25 mouse cellular contexts compared by ENCODE assay signal in genomic region chr14:31169508-31169907, GRCm38 (mm10). TPM values are rescaled to one million over a fixed set of nuclear protein-coding genes. Genes with fewer than 3 reads are reported as not detected.
DNase-seq lines count a peak whose midpoint lies in the region; ATAC-seq and TF ChIP-seq lines count a peak whose summit lies in the region.
"Had no signal": no experiment of that assay in that cellular context is flagged by ENCODE, and none has a peak within 500 bp of the region (broad histone marks: within the 10 kb centered on the region; RNA-seq: fewer than 3 reads in every experiment).

No protein-coding gene starts in this region.

- H3K4me1 ChIP-seq in forebrain, postnatal 0 days (ENCODE audit: insufficient read depth): no peaks in the 10 kb centered on the region
- H3K4me1 ChIP-seq in forebrain, embryonic 12.5 days: 0 out of 2 replicates have a peak, but pooled peaks cover 2% of the 10 kb centered on the region
- peaks cover 14% of the 10 kb centered on the region for H3K4me1 ChIP-seq in hindbrain, postnatal 0 days (ENCODE audit: insufficient read depth, low read length)
- 0 out of 2 replicates have a peak, but pooled peaks cover 8% of the 10 kb centered on the region for H3K4me1 ChIP-seq in hindbrain, embryonic 14.5 days (replicated peaks; ENCODE audit: control insufficient read depth, insufficient read depth, low read length)
- peaks cover 60% of the 10 kb centered on the region for H3K4me1 ChIP-seq in G1E (ENCODE audit: insufficient read depth, low read depth, low read length)

- DNase-seq in forebrain, postnatal 0 days: no peak
- DNase-seq in hindbrain, postnatal 0 days (ENCODE audit: low spot score): no peak
- DNase-seq in hindbrain, embryonic 14.5 days (ENCODE audit: low spot score): no peak
- peak; percentile 45 for DNase-seq in G1E (ENCODE audit: low spot score)
- DNase-seq in lung, postnatal 14 days: no peak
- DNase-seq in kidney, postnatal 25 days: no peak
- DNase-seq: adrenal gland, postnatal 36 days; cerebellum, adult 18-20 months; cerebellum, postnatal 36 days; gastrocnemius, postnatal 36 days; kidney, adult 8-10 months; kidney, postnatal 14 days; layer of hippocampus, postnatal 36 days; lung, adult 18-20 months; right cerebral cortex, adult 18-20 months; thymus, adult 2 months had no signal

- ATAC-seq in forebrain, postnatal 0 days: no peak
- ATAC-seq in forebrain, embryonic 12.5 days (ENCODE audit: low FRiP score): no peak
- ATAC-seq in hindbrain, postnatal 0 days: no peak
- ATAC-seq in hindbrain, embryonic 14.5 days (ENCODE audit: low FRiP score): no peak
- ATAC-seq in G1E (ENCODE audit: extremely low read depth, insufficient number of reproducible peaks, low FRiP score, poor library complexity, severe bottlenecking): peak; percentile 50; the same call in 1 of the 2 replicates
- ATAC-seq: Patski had no signal

- H3K27me3 ChIP-seq in forebrain, postnatal 0 days (ENCODE audit: insufficient read depth, low read length): no peaks in the 10 kb centered on the region
- no peaks in the 10 kb centered on the region for H3K27me3 ChIP-seq in forebrain, embryonic 12.5 days
- no peaks in the 10 kb centered on the region for H3K27me3 ChIP-seq in hindbrain, postnatal 0 days (ENCODE audit: insufficient read depth, low read length)
- no peaks in the 10 kb centered on the region for H3K27me3 ChIP-seq in hindbrain, embryonic 14.5 days (ENCODE audit: control insufficient read depth, insufficient read depth, low read length)
- H3K27me3 ChIP-seq in G1E (ENCODE audit: insufficient read depth, low read length): peaks cover 34% of the 10 kb centered on the region
- H3K27me3 ChIP-seq: hindbrain, embryonic 13.5 days; limb, embryonic 12.5 days; neural tube, embryonic 13.5 days; Patski had no signal

- H3K79me2 ChIP-seq in macrophage (ENCODE audit: inconsistent target): peaks cover 95% of the 10 kb centered on the region

- 85% methylated on average over 6 of the region's 6 CpGs for WGBS in forebrain, postnatal 0 days
- WGBS in forebrain, embryonic 12.5 days: 89% methylated on average over 6 of the region's 6 CpGs
- 84% methylated on average over 6 of the region's 6 CpGs for WGBS in hindbrain, postnatal 0 days
- WGBS in hindbrain, embryonic 14.5 days: 83% methylated on average over 6 of the region's 6 CpGs
- 37% methylated on average over 6 of the region's 6 CpGs for WGBS in macrophage (ENCODE audit: missing documents)

- TF ChIP-seq CTCF in forebrain, postnatal 0 days (IDR thresholded peaks at IDR 0.05; ENCODE audit: low read depth): no peak
- no peak for TF ChIP-seq CTCF in hindbrain, postnatal 0 days (IDR thresholded peaks at IDR 0.05; ENCODE audit: low read depth)
- TF ChIP-seq CTCF in G1E (IDR thresholded peaks at IDR 0.05; ENCODE audit: low read depth, low read length): no peak

- H3K27ac ChIP-seq in forebrain, postnatal 0 days (ENCODE audit: low read depth, low read length): 0 out of 2 replicates have a peak overlapping the region, but pooled peaks have one; percentile 15
- H3K27ac ChIP-seq in forebrain, embryonic 12.5 days: no peak overlapping the region
- H3K27ac ChIP-seq in hindbrain, postnatal 0 days: 0 out of 2 replicates have a peak overlapping the region, but pooled peaks have one; percentile 15
- no peak overlapping the region for H3K27ac ChIP-seq in hindbrain, embryonic 14.5 days
- peak overlapping the region; percentile 100 for H3K27ac ChIP-seq in macrophage
- H3K27ac ChIP-seq: neural tube, embryonic 13.5 days had no signal

- no peak overlapping the region for H3K4me3 ChIP-seq in forebrain, postnatal 0 days (ENCODE audit: low read depth, low read length)
- no peak overlapping the region for H3K4me3 ChIP-seq in forebrain, embryonic 12.5 days (replicated peaks)
- no peak overlapping the region for H3K4me3 ChIP-seq in hindbrain, postnatal 0 days (ENCODE audit: low read length)
- H3K4me3 ChIP-seq in hindbrain, embryonic 14.5 days (replicated peaks; ENCODE audit: low read length): no peak overlapping the region
- H3K4me3 ChIP-seq in G1E (ENCODE audit: low read depth, low read length): no peak overlapping the region
- H3K4me3 ChIP-seq in macrophage (ENCODE audit: inconsistent target): no peak overlapping the region
- H3K4me3 ChIP-seq: hindbrain, embryonic 13.5 days; layer of hippocampus, adult 2 months; limb, embryonic 12.5 days; neural tube, embryonic 13.5 days had no signal

- peaks cover 41% of the 10 kb centered on the region for H3K36me3 ChIP-seq in forebrain, postnatal 0 days (ENCODE audit: insufficient read depth)
- peaks cover 43% of the 10 kb centered on the region for H3K36me3 ChIP-seq in forebrain, embryonic 12.5 days (replicated peaks)
- H3K36me3 ChIP-seq in hindbrain, postnatal 0 days (ENCODE audit: insufficient read depth, low read length): peaks cover 38% of the 10 kb centered on the region
- H3K36me3 ChIP-seq in hindbrain, embryonic 14.5 days (replicated peaks; ENCODE audit: control insufficient read depth, insufficient read depth): peaks cover 49% of the 10 kb centered on the region
- H3K36me3 ChIP-seq in G1E (replicated peaks): peaks cover 46% of the 10 kb centered on the region
- peaks cover 37% of the 10 kb centered on the region; the same call in 1 of the 2 replicates for H3K36me3 ChIP-seq in macrophage (ENCODE audit: inconsistent target)

- no peak overlapping the region for H3K4me2 ChIP-seq in forebrain, postnatal 0 days (ENCODE audit: low read depth)
- no peak overlapping the region for H3K4me2 ChIP-seq in forebrain, embryonic 12.5 days
- no peak overlapping the region for H3K4me2 ChIP-seq in hindbrain, postnatal 0 days (ENCODE audit: low read depth, low read length)
- no peak overlapping the region for H3K4me2 ChIP-seq in hindbrain, embryonic 14.5 days (replicated peaks)
- H3K4me2 ChIP-seq: hindbrain, embryonic 13.5 days; limb, embryonic 12.5 days; liver, embryonic 11.5 days; neural tube, embryonic 13.5 days had no signal

- no peaks in the 10 kb centered on the region for H3K9me3 ChIP-seq in forebrain, postnatal 0 days (ENCODE audit: low read length)
- H3K9me3 ChIP-seq in forebrain, embryonic 12.5 days: no peaks in the 10 kb centered on the region
- H3K9me3 ChIP-seq in hindbrain, postnatal 0 days (ENCODE audit: low read length): no peaks in the 10 kb centered on the region
- H3K9me3 ChIP-seq in hindbrain, embryonic 14.5 days (ENCODE audit: control insufficient read depth, low read length): no peaks in the 10 kb centered on the region
- H3K9me3 ChIP-seq in G1E (replicated peaks): no peaks in the 10 kb centered on the region
- H3K9me3 ChIP-seq: heart, embryonic 10.5 days; hindbrain, embryonic 13.5 days; limb, embryonic 12.5 days; neural tube, embryonic 13.5 days had no signal

- no peak overlapping the region for H3K9ac ChIP-seq in forebrain, postnatal 0 days
- no peak overlapping the region for H3K9ac ChIP-seq in forebrain, embryonic 12.5 days
- no peak overlapping the region for H3K9ac ChIP-seq in hindbrain, postnatal 0 days (replicated peaks; ENCODE audit: low read length)
- H3K9ac ChIP-seq in hindbrain, embryonic 14.5 days: no peak overlapping the region
- H3K9ac ChIP-seq: hindbrain, embryonic 13.5 days; limb, embryonic 12.5 days; neural tube, embryonic 13.5 days had no signal

RNA-seq across cellular contexts. Expression of gene Stab1, which starts 1.1 kb away (rescaled TPM):
- 21.9 and 23.3 TPM in 2 replicates for total RNA-seq in forebrain, postnatal 0 days (2014; rRNA removed)
- 7.7 and 11.4 TPM in 2 replicates for polyA plus RNA-seq in forebrain, postnatal 0 days (2015; fragmentation: Nextera tagmentation; extraction: Ambion mirVana)
- polyA plus RNA-seq in forebrain, embryonic 12.5 days (2016; fragmentation: Nextera tagmentation; extraction: Ambion mirVana): 23.1 and 26.1 TPM in 2 replicates
- total RNA-seq in hindbrain, postnatal 0 days (2014; rRNA removed): 31.2 and 35.4 TPM in 2 replicates
- polyA plus RNA-seq in hindbrain, postnatal 0 days (2015; fragmentation: Nextera tagmentation; extraction: Ambion mirVana): 10.5 and 11.5 TPM in 2 replicates
- polyA plus RNA-seq in hindbrain, embryonic 14.5 days (2014; fragmentation: Nextera tagmentation; extraction: Ambion mirVana): 17.9 and 27.6 TPM in 2 replicates
- total RNA-seq in G1E (2014; fragmentation: Nextera tagmentation) (not detected in 2 replicates), G1E (2017) (0.44 and 0.52 TPM in 2 replicates)
- polyA plus RNA-seq in G1E (2012) (not detected in 2 replicates), macrophage (2018) (241 to 829 TPM (median 623 TPM) in 3 replicates)
- 1,000 to 10,000 TPM in 23 of 26 experiments, 100 to 1,000 TPM in 3; 175 to 4,782 (median 2,271) TPM for total RNA-seq in macrophage (2018; cell fraction: chromatin; rRNA removed)
- total RNA-seq in macrophage (2018; cell fraction: cytosol; rRNA removed): 100 to 1,000 TPM in 25 of 26 experiments, 10 to 100 TPM in 1; 91.4 to 838 (median 312) TPM
- total RNA-seq in macrophage (2018; cell fraction: nucleus; rRNA removed): 1,000 to 10,000 TPM in 14 of 26 experiments, 100 to 1,000 TPM in 12; 325 to 5,560 (median 1,024) TPM

RNA-seq across cellular contexts. Expression of gene Tnnc1, which starts 38.6 kb away (rescaled TPM):
- 1.2 and 2.4 TPM in 2 replicates for total RNA-seq in forebrain, postnatal 0 days (2014; rRNA removed)
- polyA plus RNA-seq in forebrain, postnatal 0 days (2015; fragmentation: Nextera tagmentation; extraction: Ambion mirVana): 2.4 and 3.0 TPM in 2 replicates
- 1.6 and 2.1 TPM in 2 replicates for polyA plus RNA-seq in forebrain, embryonic 12.5 days (2016; fragmentation: Nextera tagmentation; extraction: Ambion mirVana)
- 0.68 and 1.6 TPM in 2 replicates for total RNA-seq in hindbrain, postnatal 0 days (2014; rRNA removed)
- polyA plus RNA-seq in hindbrain, postnatal 0 days (2015; fragmentation: Nextera tagmentation; extraction: Ambion mirVana): 2.9 and 3.0 TPM in 2 replicates
- 2.4 and 3.2 TPM in 2 replicates for polyA plus RNA-seq in hindbrain, embryonic 14.5 days (2014; fragmentation: Nextera tagmentation; extraction: Ambion mirVana)
- total RNA-seq in G1E (2014; fragmentation: Nextera tagmentation) (3.3 TPM in 1 of 2 replicates, not detected in the other), G1E (2017) (1.1 TPM in 1 of 2 replicates, not detected in the other)
- polyA plus RNA-seq in G1E (2012) (0.08 TPM in 1 of 2 replicates, not detected in the other), macrophage (2018) (0.50 to 1.8 TPM (median 0.95 TPM) in 3 replicates)
- 10 to 100 TPM in 1 of 26 experiments, 1 to 10 TPM in 25; 1.2 to 10.1 (median 6.3) TPM for total RNA-seq in macrophage (2018; cell fraction: chromatin; rRNA removed)
- 1 to 10 TPM in 24 of 26 experiments, under 1 TPM in 2; 0.89 to 3.3 (median 1.7) TPM for total RNA-seq in macrophage (2018; cell fraction: cytosol; rRNA removed)
- total RNA-seq in macrophage (2018; cell fraction: nucleus; rRNA removed): 10 to 100 TPM in 1 of 26 experiments, 1 to 10 TPM in 23, not detected in 2; 1.5 to 12.4 (median 3.9) TPM

RNA-seq across cellular contexts. Expression of gene Nt5dc2, which starts 38.7 kb away (rescaled TPM):
- total RNA-seq in forebrain, postnatal 0 days (2014; rRNA removed): 65.8 and 80.3 TPM in 2 replicates
- 104 and 107 TPM in 2 replicates for polyA plus RNA-seq in forebrain, postnatal 0 days (2015; fragmentation: Nextera tagmentation; extraction: Ambion mirVana)
- 406 and 410 TPM in 2 replicates for polyA plus RNA-seq in forebrain, embryonic 12.5 days (2016; fragmentation: Nextera tagmentation; extraction: Ambion mirVana)
- 209 and 236 TPM in 2 replicates for total RNA-seq in hindbrain, postnatal 0 days (2014; rRNA removed)
- polyA plus RNA-seq in hindbrain, postnatal 0 days (2015; fragmentation: Nextera tagmentation; extraction: Ambion mirVana): 203 and 204 TPM in 2 replicates
- 260 and 277 TPM in 2 replicates for polyA plus RNA-seq in hindbrain, embryonic 14.5 days (2014; fragmentation: Nextera tagmentation; extraction: Ambion mirVana)
- total RNA-seq in G1E (2014; fragmentation: Nextera tagmentation) (213 and 233 TPM in 2 replicates), G1E (2017) (136 and 175 TPM in 2 replicates)
- polyA plus RNA-seq in G1E (2012) (381 and 572 TPM in 2 replicates), macrophage (2018) (64.0 to 97.6 TPM (median 77.4 TPM) in 3 replicates)
- 10 to 100 TPM in 11 of 26 experiments, 1 to 10 TPM in 15; 1.8 to 37.0 (median 8.3) TPM for total RNA-seq in macrophage (2018; cell fraction: chromatin; rRNA removed)
- total RNA-seq in macrophage (2018; cell fraction: cytosol; rRNA removed): 100 to 1,000 TPM in 5 of 26 experiments, 10 to 100 TPM in 21; 25.4 to 119 (median 52.7) TPM
- total RNA-seq in macrophage (2018; cell fraction: nucleus; rRNA removed): 10 to 100 TPM in 21 of 26 experiments, 1 to 10 TPM in 5; 6.5 to 49.6 (median 15.5) TPM

RNA-seq across cellular contexts. Expression of gene Smim4, which starts 40.8 kb away (rescaled TPM):
- total RNA-seq in forebrain, postnatal 0 days (2014; rRNA removed): 9.9 and 16.6 TPM in 2 replicates
- 49.1 and 82.7 TPM in 2 replicates for polyA plus RNA-seq in forebrain, postnatal 0 days (2015; fragmentation: Nextera tagmentation; extraction: Ambion mirVana)
- 54.6 and 67.9 TPM in 2 replicates for polyA plus RNA-seq in forebrain, embryonic 12.5 days (2016; fragmentation: Nextera tagmentation; extraction: Ambion mirVana)
- total RNA-seq in hindbrain, postnatal 0 days (2014; rRNA removed): 0.93 and 5.0 TPM in 2 replicates
- polyA plus RNA-seq in hindbrain, postnatal 0 days (2015; fragmentation: Nextera tagmentation; extraction: Ambion mirVana): 59.5 and 64.8 TPM in 2 replicates
- polyA plus RNA-seq in hindbrain, embryonic 14.5 days (2014; fragmentation: Nextera tagmentation; extraction: Ambion mirVana): 55.5 and 77.7 TPM in 2 replicates
- total RNA-seq in G1E (2014; fragmentation: Nextera tagmentation): 32.1 and 36.7 TPM in 2 replicates
- 167 and 173 TPM in 2 replicates for total RNA-seq in G1E (2017)
- 71.4 and 93.4 TPM in 2 replicates for polyA plus RNA-seq in G1E (2012)
- 10 to 100 TPM in 5 of 26 experiments, 1 to 10 TPM in 12, under 1 TPM in 1, not detected in 8; 0.82 to 20.9 (median 6.8) TPM for total RNA-seq in macrophage (2018; cell fraction: chromatin; rRNA removed)
- 10 to 100 TPM; 33.4 to 98.2 (median 47.8) TPM for total RNA-seq in macrophage (2018; cell fraction: cytosol; rRNA removed)
- 10 to 100 TPM in 14 of 26 experiments, 1 to 10 TPM in 12; 2.1 to 47.5 (median 11.1) TPM for total RNA-seq in macrophage (2018; cell fraction: nucleus; rRNA removed)
- polyA plus RNA-seq in macrophage (2018): 5.9 to 64.8 TPM (median 39.9 TPM) in 3 replicates

RNA-seq across cellular contexts. Expression of gene Nisch, which starts 47.2 kb away (rescaled TPM):
- 211 and 300 TPM in 2 replicates for total RNA-seq in forebrain, postnatal 0 days (2014; rRNA removed)
- 148 and 199 TPM in 2 replicates for polyA plus RNA-seq in forebrain, postnatal 0 days (2015; fragmentation: Nextera tagmentation; extraction: Ambion mirVana)
- polyA plus RNA-seq in forebrain, embryonic 12.5 days (2016; fragmentation: Nextera tagmentation; extraction: Ambion mirVana): 439 and 446 TPM in 2 replicates
- total RNA-seq in hindbrain, postnatal 0 days (2014; rRNA removed): 281 and 419 TPM in 2 replicates
- 234 and 243 TPM in 2 replicates for polyA plus RNA-seq in hindbrain, postnatal 0 days (2015; fragmentation: Nextera tagmentation; extraction: Ambion mirVana)
- polyA plus RNA-seq in hindbrain, embryonic 14.5 days (2014; fragmentation: Nextera tagmentation; extraction: Ambion mirVana): 304 and 309 TPM in 2 replicates
- total RNA-seq in G1E (2014; fragmentation: Nextera tagmentation): 287 and 312 TPM in 2 replicates
- 83.8 and 87.1 TPM in 2 replicates for total RNA-seq in G1E (2017)
- 173 and 201 TPM in 2 replicates for polyA plus RNA-seq in G1E (2012)
- 1,000 to 10,000 TPM in 24 of 26 experiments, 100 to 1,000 TPM in 2; 665 to 2,090 (median 1,583) TPM for total RNA-seq in macrophage (2018; cell fraction: chromatin; rRNA removed)
- 100 to 1,000 TPM; 112 to 253 (median 171) TPM for total RNA-seq in macrophage (2018; cell fraction: cytosol; rRNA removed)
- 1,000 to 10,000 TPM in 7 of 26 experiments, 100 to 1,000 TPM in 19; 420 to 1,439 (median 890) TPM for total RNA-seq in macrophage (2018; cell fraction: nucleus; rRNA removed)
- polyA plus RNA-seq in macrophage (2018): 163 to 251 TPM (median 201 TPM) in 3 replicates

Comparison
In these comparisons a context has a peak if more than half of its experiments do, and no peak if none do; other contexts are left out.
1. H3K27ac ChIP-seq: peak in forebrain, postnatal 0 days (single experiment), hindbrain, postnatal 0 days (single experiment) and macrophage (single experiment); none in forebrain, embryonic 12.5 days (single experiment) and hindbrain, embryonic 14.5 days (single experiment).